Mouse (Mus musculus) adrenal gland, postnatal 36 days (tissue): Measurements from ENCODE around the gene Rfk. TPM values are rescaled to one million over a fixed set of nuclear protein-coding genes. Genes with fewer than 3 reads are reported as not detected.

ENCODE experiments used
- total RNA-seq, 2 experiments: library from RNA; stranded (reverse); gene quantifications; 2 replicates each; pipeline ENCODE4 v1.2.3; 2021

The Rfk gene
- total RNA-seq, 2 experiments from 2014 or later = 84.2 to 343 TPM

Other genes starting within 250 kb of the Rfk start
- gene Gcnt1, start 21.2 kb upstream of the Rfk start, total RNA-seq = 1 to 10 TPM; 1.5 to 2.5 TPM